Mouse (Mus musculus): ENCODE results near the gene Snx18. TPM values are rescaled to one million over a fixed set of nuclear protein-coding genes. Genes with fewer than 3 reads are reported as not detected.

Snx18 gene
- total RNA-seq, 1 experiment: 47.5 TPM

DNA sequence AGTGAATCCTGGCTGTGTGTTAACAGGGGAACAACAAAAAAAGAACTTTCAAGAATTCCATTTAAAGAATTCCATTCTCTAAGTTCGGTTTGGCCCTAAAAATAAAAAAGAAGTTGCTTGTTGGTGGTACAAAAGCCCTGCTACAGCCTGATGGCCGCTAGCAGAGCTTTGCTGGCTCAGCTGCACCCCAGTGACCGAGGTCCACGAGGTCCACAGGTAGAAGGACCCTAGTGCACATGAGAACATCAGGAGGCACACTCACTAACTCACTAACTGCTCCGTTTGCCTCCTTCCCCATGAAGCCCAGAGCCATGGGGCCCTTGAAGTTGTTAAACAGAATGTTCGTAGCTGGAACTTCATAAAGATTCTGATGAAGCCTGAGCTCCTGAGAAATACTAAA is 14.0 kb downstream of the Snx18 start:
- no peaks in the 10 kb centered on the region for H3K9me3 ChIP-seq (ENCODE audit: control insufficient read depth, insufficient read depth, low read depth, low read length)
- H3K27ac ChIP-seq (ENCODE audit: insufficient read depth, low read depth, low read length, poor library complexity, severe bottlenecking): no peak overlapping the region; the same call in 1 of the 2 replicates
- no peak overlapping the region for H3K9ac ChIP-seq (ENCODE audit: insufficient read depth, low read depth, low read length, poor library complexity, severe bottlenecking)
- TF ChIP-seq ZNF384 (IDR thresholded peaks at IDR 0.05; ENCODE audit: low read depth, low read length) (no peak), MAFK (IDR thresholded peaks at IDR 0.05; ENCODE audit: insufficient read depth, low read depth, low read length) (no peak), ZC3H11A (IDR thresholded peaks at IDR 0.05; ENCODE audit: borderline replicate concordance, low read depth, low read length) (no peak), HCFC1 (IDR thresholded peaks at IDR 0.05; ENCODE audit: borderline replicate concordance, insufficient read depth, low read length) (no peak), CHD2 (IDR thresholded peaks at IDR 0.05; ENCODE audit: low read depth, low read length) (no peak)
- no peak overlapping the region for H3K4me3 ChIP-seq (ENCODE audit: insufficient read depth in 1 of 2, low read depth in 1 of 2, low read length in 2 of 2, poor library complexity in 1 of 2, severe bottlenecking in 1 of 2)
- peaks cover 6% of the 10 kb centered on the region; the same call in 1 of the 2 replicates for H3K36me3 ChIP-seq (ENCODE audit: control insufficient read depth, insufficient read depth, low read length, poor library complexity, severe bottlenecking)
- H3K4me1 ChIP-seq (ENCODE audit: control insufficient read depth in 2 of 2, insufficient read depth in 2 of 2, low read length in 2 of 2, poor library complexity in 1 of 2): peaks cover 12 to 24% of the 10 kb centered on the region in 2 experiments
- DNase-seq (ENCODE audit: low read depth, low spot score): no peak
- in situ Hi-C loops (cut with MboI; ENCODE audit: low sequenced_read_pairs in 2 of 2, unreplicated experiment in 2 of 2): no loop called here

DNA sequence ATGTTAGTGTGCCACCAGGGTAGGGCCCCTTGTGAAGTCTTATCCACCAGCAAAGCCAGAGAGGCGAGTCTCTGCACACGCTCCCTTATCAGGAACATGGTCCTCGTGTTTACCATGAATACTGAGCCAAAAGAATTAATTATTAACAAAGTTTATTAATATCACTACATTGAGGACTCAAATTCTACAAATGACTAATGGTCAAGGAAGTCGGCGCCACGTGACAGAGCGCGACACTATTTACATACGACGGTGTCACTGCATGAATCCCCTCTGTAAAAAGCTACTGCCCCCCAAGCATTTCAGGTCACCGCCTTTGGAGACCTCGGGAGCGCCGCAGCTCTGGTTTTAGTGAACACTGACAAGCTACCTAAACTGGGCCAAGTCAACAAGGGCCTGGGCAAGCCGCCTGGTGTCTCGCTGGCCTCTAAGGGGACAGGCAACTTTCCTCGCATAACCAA is 15.5 kb downstream of the Snx18 start:
- no peak for TF ChIP-seq HCFC1 (IDR thresholded peaks at IDR 0.05; ENCODE audit: borderline replicate concordance, insufficient read depth, low read length)
- H3K4me1 ChIP-seq (ENCODE audit: control insufficient read depth in 2 of 2, insufficient read depth in 2 of 2, low read length in 2 of 2, poor library complexity in 1 of 2): peaks cover 10 to 21% of the 10 kb centered on the region in 2 experiments
- no peak for DNase-seq (ENCODE audit: low read depth, low spot score)
- H3K9ac ChIP-seq (ENCODE audit: insufficient read depth, low read depth, low read length, poor library complexity, severe bottlenecking): peak overlapping the region; percentile 41; the same call in 1 of the 2 replicates
- no peak overlapping the region; the same call in 1 of the 2 replicates for H3K27ac ChIP-seq (ENCODE audit: insufficient read depth, low read depth, low read length, poor library complexity, severe bottlenecking)
- H3K36me3 ChIP-seq (ENCODE audit: control insufficient read depth, insufficient read depth, low read length, poor library complexity, severe bottlenecking): peaks cover 3% of the 10 kb centered on the region; the same call in 1 of the 2 replicates
- H3K9me3 ChIP-seq (ENCODE audit: control insufficient read depth, insufficient read depth, low read depth, low read length): no peaks in the 10 kb centered on the region
- in situ Hi-C loops (cut with MboI; ENCODE audit: low sequenced_read_pairs in 2 of 2, unreplicated experiment in 2 of 2): no loop called here
- H3K4me3 ChIP-seq (ENCODE audit: insufficient read depth in 1 of 2, low read depth in 1 of 2, low read length in 2 of 2, poor library complexity in 1 of 2, severe bottlenecking in 1 of 2): 0 out of 4 replicates have a peak overlapping the region, but pooled peaks of 1 of the 2 experiments have one; percentile 1

DNA sequence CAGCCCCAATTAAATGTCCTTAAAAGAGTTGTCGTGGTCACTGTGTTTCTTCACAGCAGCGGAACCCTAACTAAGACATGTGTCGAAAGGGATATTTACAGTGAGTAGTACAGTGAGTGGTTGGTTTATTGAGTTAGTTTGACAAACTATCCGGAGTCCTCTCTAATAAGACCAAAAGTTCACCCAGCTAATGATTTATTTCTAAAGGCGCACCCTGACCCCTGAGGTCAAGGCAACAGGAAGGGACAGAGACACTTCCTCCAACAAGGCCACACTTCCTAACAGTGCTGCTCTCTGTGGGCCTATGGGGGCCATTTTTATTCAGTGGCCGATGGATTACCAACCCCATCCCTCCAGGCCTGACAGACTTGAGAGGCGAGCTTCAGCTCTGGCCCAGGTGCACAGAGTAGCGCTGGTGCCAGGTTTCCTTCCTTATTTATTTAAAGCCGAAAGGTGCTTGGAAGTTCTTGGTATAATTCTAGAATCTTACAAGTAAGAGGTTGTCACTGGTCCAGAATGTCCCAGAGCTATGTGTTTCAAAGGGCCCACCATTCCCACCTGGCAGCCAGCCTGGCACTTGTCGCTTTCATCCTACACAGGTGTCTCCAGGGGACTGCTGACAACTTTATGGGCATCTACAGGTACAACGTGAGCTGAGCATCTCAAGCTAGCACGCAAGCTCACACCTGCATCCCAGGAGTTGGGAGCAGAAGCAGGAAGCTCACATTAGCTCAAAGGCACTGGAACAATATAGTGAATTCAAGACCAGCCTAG is 16.3 kb downstream of the Snx18 start:
- TF ChIP-seq HCFC1 (IDR thresholded peaks at IDR 0.05; ENCODE audit: borderline replicate concordance, insufficient read depth, low read length) (no peak), ZC3H11A (IDR thresholded peaks at IDR 0.05; ENCODE audit: borderline replicate concordance, low read depth, low read length) (no peak), MAFK (IDR thresholded peaks at IDR 0.05; ENCODE audit: insufficient read depth, low read depth, low read length) (no peak), CHD2 (IDR thresholded peaks at IDR 0.05; ENCODE audit: low read depth, low read length) (no peak), ZNF384 (IDR thresholded peaks at IDR 0.05; ENCODE audit: low read depth, low read length) (no peak)
- Histone ChIP-seq H3K9ac (ENCODE audit: insufficient read depth, low read depth, low read length, poor library complexity, severe bottlenecking) (no peak overlapping the region), H3K4me1 (ENCODE audit: control insufficient read depth in 2 of 2, insufficient read depth in 2 of 2, low read length in 2 of 2, poor library complexity in 1 of 2) (peaks cover 10 to 24% of the 10 kb centered on the region in 2 experiments), H3K4me3 (ENCODE audit: insufficient read depth in 1 of 2, low read depth in 1 of 2, low read length in 2 of 2, poor library complexity in 1 of 2, severe bottlenecking in 1 of 2) (no peak overlapping the region), H3K9me3 (ENCODE audit: control insufficient read depth, insufficient read depth, low read depth, low read length) (no peaks in the 10 kb centered on the region), H3K27ac (ENCODE audit: insufficient read depth, low read depth, low read length, poor library complexity, severe bottlenecking) (no peak overlapping the region), H3K36me3 (ENCODE audit: control insufficient read depth, insufficient read depth, low read length, poor library complexity, severe bottlenecking) (peaks cover 3% of the 10 kb centered on the region; the same call in 1 of the 2 replicates)
- in situ Hi-C loops (cut with MboI; ENCODE audit: low sequenced_read_pairs in 2 of 2, unreplicated experiment in 2 of 2): no loop called here
- no peak for DNase-seq (ENCODE audit: low read depth, low spot score)

DNA sequence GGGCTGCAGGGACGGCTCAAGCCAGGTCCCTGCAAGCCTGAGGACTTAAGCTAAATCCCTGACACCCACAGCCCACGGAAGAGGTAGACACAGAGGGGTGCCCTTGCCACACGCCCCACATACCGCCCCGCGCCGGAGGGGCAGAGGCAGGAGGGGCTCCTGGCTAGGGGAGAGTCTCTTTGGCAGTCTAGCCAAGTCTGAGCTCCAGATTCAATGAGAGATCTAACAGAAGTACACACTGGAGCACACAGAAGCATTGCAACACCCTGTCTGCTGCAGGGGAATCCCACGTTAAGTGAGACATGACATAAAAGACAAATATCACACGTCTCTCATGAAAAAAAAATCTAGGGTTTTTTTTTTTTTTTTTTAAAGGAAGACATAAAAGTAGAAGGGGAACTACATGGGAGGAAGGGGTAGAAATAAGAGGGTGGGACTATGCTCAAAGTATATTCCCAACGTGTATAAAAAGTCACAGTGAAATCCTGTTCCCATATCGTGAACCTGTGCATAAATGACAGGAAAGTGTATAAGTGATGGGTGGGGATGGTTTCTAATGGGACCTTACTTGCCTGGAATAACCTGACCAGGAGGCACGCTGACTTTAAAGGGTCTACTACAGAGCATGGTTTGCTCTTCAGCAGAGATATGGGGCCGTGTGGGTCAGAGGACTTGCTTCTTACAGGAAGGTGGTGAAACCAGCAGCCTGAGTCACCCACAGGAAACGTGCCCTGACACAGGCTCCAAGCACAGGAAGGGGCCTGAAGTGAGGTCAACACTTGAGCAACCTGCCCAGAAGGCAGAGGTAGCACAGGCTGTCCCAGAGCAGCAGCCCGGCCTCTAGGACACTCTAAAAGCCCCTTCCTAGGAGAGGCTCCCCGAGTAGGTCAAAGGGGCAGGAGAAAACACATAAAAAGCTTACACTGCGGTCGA is 17.6 kb downstream of the Snx18 start:
- TF ChIP-seq ZNF384 (IDR thresholded peaks at IDR 0.05; ENCODE audit: low read depth, low read length) (no peak), ZC3H11A (IDR thresholded peaks at IDR 0.05; ENCODE audit: borderline replicate concordance, low read depth, low read length) (no peak), CHD2 (IDR thresholded peaks at IDR 0.05; ENCODE audit: low read depth, low read length) (no peak), MAFK (IDR thresholded peaks at IDR 0.05; ENCODE audit: insufficient read depth, low read depth, low read length) (no peak), HCFC1 (IDR thresholded peaks at IDR 0.05; ENCODE audit: borderline replicate concordance, insufficient read depth, low read length) (no peak)
- peaks cover 8 to 20% of the 10 kb centered on the region in 2 experiments for H3K4me1 ChIP-seq (ENCODE audit: control insufficient read depth in 2 of 2, insufficient read depth in 2 of 2, low read length in 2 of 2, poor library complexity in 1 of 2)
- in situ Hi-C loops (cut with MboI; ENCODE audit: low sequenced_read_pairs in 2 of 2, unreplicated experiment in 2 of 2): no loop called here
- DNase-seq (ENCODE audit: low read depth, low spot score): no peak
- H3K27ac ChIP-seq (ENCODE audit: insufficient read depth, low read depth, low read length, poor library complexity, severe bottlenecking): no peak overlapping the region
- H3K9ac ChIP-seq (ENCODE audit: insufficient read depth, low read depth, low read length, poor library complexity, severe bottlenecking): peak overlapping the region; percentile 46; the same call in 1 of the 2 replicates
- H3K36me3 ChIP-seq (ENCODE audit: control insufficient read depth, insufficient read depth, low read length, poor library complexity, severe bottlenecking): no peaks in the 10 kb centered on the region; the same call in 1 of the 2 replicates
- no peaks in the 10 kb centered on the region for H3K9me3 ChIP-seq (ENCODE audit: control insufficient read depth, insufficient read depth, low read depth, low read length)
- H3K4me3 ChIP-seq (ENCODE audit: insufficient read depth in 1 of 2, low read depth in 1 of 2, low read length in 2 of 2, poor library complexity in 1 of 2, severe bottlenecking in 1 of 2): peak overlapping the region; percentile 42 to 59

Measured in ES-E14 (cell line).